In genomic region chr8:93599776-93600175, GRCm38 (mm10) we compare ENCODE assay signal across 10 mouse cellular contexts.
DNase-seq lines count a peak whose midpoint lies in the region; ATAC-seq lines count a peak whose summit lies in the region.
"Had no signal": no experiment of that assay in that cellular context is flagged by ENCODE, and none has a peak within 500 bp of the region (broad histone marks: within the 10 kb centered on the region; RNA-seq: fewer than 3 reads in every experiment).

No protein-coding gene starts in this region.

- peak overlapping the region; percentile 32; the same call in 1 of the 2 replicates for H3K4me2 ChIP-seq in hindbrain, embryonic 15.5 days
- no peak overlapping the region for H3K4me2 ChIP-seq in midbrain, embryonic 13.5 days (replicated peaks)
- H3K4me2 ChIP-seq: liver, embryonic 13.5 days had no signal

- no peak overlapping the region for H3K4me3 ChIP-seq in hindbrain, embryonic 15.5 days
- H3K4me3 ChIP-seq in midbrain, embryonic 13.5 days (replicated peaks): no peak overlapping the region
- H3K4me3 ChIP-seq: liver, embryonic 13.5 days had no signal

- no peaks in the 10 kb centered on the region for H3K27me3 ChIP-seq in hindbrain, embryonic 15.5 days
- H3K27me3 ChIP-seq in midbrain, embryonic 13.5 days: no peaks in the 10 kb centered on the region
- H3K27me3 ChIP-seq: liver, embryonic 13.5 days had no signal

- 50% methylated on average over 8 of the region's 8 CpGs for WGBS in hindbrain, embryonic 15.5 days
- WGBS in midbrain, embryonic 13.5 days: 54% methylated on average over 8 of the region's 8 CpGs

- H3K27ac ChIP-seq in hindbrain, embryonic 15.5 days (replicated peaks): no peak overlapping the region; the same call in 1 of the 2 replicates
- no peak overlapping the region for H3K27ac ChIP-seq in midbrain, embryonic 13.5 days
- H3K27ac ChIP-seq: liver, embryonic 13.5 days had no signal

- DNase-seq in layer of hippocampus, postnatal 10 days (ENCODE audit: low spot score in 2 of 2): peak; percentile 14 to 24
- no peak for DNase-seq in layer of hippocampus, adult 8-10 months (ENCODE audit: low spot score in 2 of 2)
- DNase-seq in fibroblast of lung, adult 2 months (ENCODE audit: low read depth): peak; percentile 26
- DNase-seq in retina, embryonic 14.5 days (ENCODE audit: low spot score): peak; percentile 50
- no peak for DNase-seq in spleen, postnatal 14 days (ENCODE audit: low spot score in 2 of 2)
- no peak for DNase-seq in neural tube, embryonic 10.5 days (ENCODE audit: extremely low spot score, low spot score)
- DNase-seq: liver, embryonic 13.5 days had no signal

- no peak for ATAC-seq in hindbrain, embryonic 15.5 days (ENCODE audit: low FRiP score, low read depth)
- no peak for ATAC-seq in midbrain, embryonic 13.5 days

- no peaks in the 10 kb centered on the region for H3K36me3 ChIP-seq in hindbrain, embryonic 15.5 days
- no peaks in the 10 kb centered on the region for H3K36me3 ChIP-seq in midbrain, embryonic 13.5 days
- H3K36me3 ChIP-seq: G1E; liver, embryonic 13.5 days had no signal

- H3K9me3 ChIP-seq in hindbrain, embryonic 15.5 days: no peaks in the 10 kb centered on the region
- H3K9me3 ChIP-seq in midbrain, embryonic 13.5 days: no peaks in the 10 kb centered on the region
- H3K9me3 ChIP-seq: liver, embryonic 13.5 days had no signal

- H3K4me1 ChIP-seq in hindbrain, embryonic 15.5 days (replicated peaks): peaks cover 20% of the 10 kb centered on the region
- peaks cover 14% of the 10 kb centered on the region; the same call in 1 of the 2 replicates for H3K4me1 ChIP-seq in midbrain, embryonic 13.5 days (replicated peaks)
- H3K4me1 ChIP-seq: liver, embryonic 13.5 days had no signal

- H3K9ac ChIP-seq in hindbrain, embryonic 15.5 days: no peak overlapping the region
- H3K9ac ChIP-seq in midbrain, embryonic 13.5 days (replicated peaks): no peak overlapping the region
- H3K9ac ChIP-seq: liver, embryonic 13.5 days had no signal

Comparison
In these comparisons a context has a peak if more than half of its experiments do, and no peak if none do; other contexts are left out.
1. DNase-seq: peak in layer of hippocampus, postnatal 10 days (2 of 2), fibroblast of lung, adult 2 months (single experiment) and retina, embryonic 14.5 days (single experiment); none in layer of hippocampus, adult 8-10 months (0 of 2), spleen, postnatal 14 days (0 of 2) and neural tube, embryonic 10.5 days (single experiment).